ENCODE assay signal across 15 mouse cellular contexts in genomic region chr11:117373195-117373594, GRCm38 (mm10).
DNase-seq lines count a peak whose midpoint lies in the region; ATAC-seq and TF ChIP-seq lines count a peak whose summit lies in the region.
"Had no signal": no experiment of that assay in that cellular context is flagged by ENCODE, and none has a peak within 500 bp of the region (broad histone marks: within the 10 kb centered on the region; RNA-seq: fewer than 3 reads in every experiment).

No protein-coding gene starts in this region.

- no peak for DNase-seq in forebrain, embryonic 11.5 days (ENCODE audit: low spot score)
- DNase-seq in embryonic facial prominence, embryonic 10.5 days (ENCODE audit: low spot score) = no peak
- peak; percentile 53 for DNase-seq in midbrain, embryonic 14.5 days
- DNase-seq in frontal cortex, postnatal 25 days (ENCODE audit: low spot score in 2 of 2) = no peak
- DNase-seq in lung, postnatal 25 days (ENCODE audit: low spot score) = no peak
- DNase-seq: cerebellum, adult 11-12 months; embryo, embryonic 11 days; heart, adult 2 months; liver; lung, embryonic 14.5 days had no signal

- H3K9me3 ChIP-seq in forebrain, embryonic 11.5 days (ENCODE audit: control insufficient read depth, low read length) = no peaks in the 10 kb centered on the region
- no peaks in the 10 kb centered on the region for H3K9me3 ChIP-seq in forebrain, embryonic 16.5 days (ENCODE audit: control insufficient read depth, low read length)
- H3K9me3 ChIP-seq in intestine, embryonic 16.5 days (ENCODE audit: control insufficient read depth, low read length) = no peaks in the 10 kb centered on the region
- no peaks in the 10 kb centered on the region for H3K9me3 ChIP-seq in intestine, postnatal 0 days (ENCODE audit: control insufficient read depth)
- H3K9me3 ChIP-seq in embryonic facial prominence, embryonic 10.5 days = no peaks in the 10 kb centered on the region
- H3K9me3 ChIP-seq in midbrain, embryonic 14.5 days (ENCODE audit: control insufficient read depth, low read length) = no peaks in the 10 kb centered on the region
- H3K9me3 ChIP-seq: G1E; hindbrain, embryonic 15.5 days had no signal

- ATAC-seq in forebrain, embryonic 11.5 days (replicated peaks; ENCODE audit: low FRiP score) = no peak
- no peak for ATAC-seq in forebrain, embryonic 16.5 days
- ATAC-seq in intestine, embryonic 16.5 days = no peak
- ATAC-seq in intestine, postnatal 0 days = no peak
- ATAC-seq in midbrain, embryonic 14.5 days (ENCODE audit: low FRiP score, low TSS enrichment) = no peak

- H3K4me1 ChIP-seq in forebrain, embryonic 11.5 days (replicated peaks; ENCODE audit: control insufficient read depth, insufficient read depth, low read length) = peaks cover 2% of the 10 kb centered on the region; the same call in 1 of the 2 replicates
- H3K4me1 ChIP-seq in forebrain, embryonic 16.5 days (replicated peaks; ENCODE audit: control insufficient read depth, insufficient read depth, low read length) = no peaks in the 10 kb centered on the region; the same call in 1 of the 2 replicates
- 0 out of 2 replicates have a peak, but pooled peaks cover 11% of the 10 kb centered on the region for H3K4me1 ChIP-seq in intestine, embryonic 16.5 days (ENCODE audit: control insufficient read depth, insufficient read depth, low read length)
- no peaks in the 10 kb centered on the region for H3K4me1 ChIP-seq in intestine, postnatal 0 days (replicated peaks; ENCODE audit: control insufficient read depth, insufficient read depth, low read length)
- H3K4me1 ChIP-seq in embryonic facial prominence, embryonic 10.5 days = peaks cover 46% of the 10 kb centered on the region
- H3K4me1 ChIP-seq in midbrain, embryonic 14.5 days (ENCODE audit: control insufficient read depth, insufficient read depth, low read length) = 0 out of 2 replicates have a peak, but pooled peaks cover 3% of the 10 kb centered on the region

- no peaks in the 10 kb centered on the region for H3K36me3 ChIP-seq in forebrain, embryonic 11.5 days (ENCODE audit: control insufficient read depth, insufficient read depth, low read length)
- no peaks in the 10 kb centered on the region for H3K36me3 ChIP-seq in forebrain, embryonic 16.5 days (ENCODE audit: control insufficient read depth, insufficient read depth)
- H3K36me3 ChIP-seq in intestine, embryonic 16.5 days (ENCODE audit: control insufficient read depth, insufficient read depth, low read length) = no peaks in the 10 kb centered on the region
- no peaks in the 10 kb centered on the region for H3K36me3 ChIP-seq in intestine, postnatal 0 days (ENCODE audit: control insufficient read depth, insufficient read depth)
- H3K36me3 ChIP-seq in embryonic facial prominence, embryonic 10.5 days (replicated peaks) = no peaks in the 10 kb centered on the region
- H3K36me3 ChIP-seq in midbrain, embryonic 14.5 days (ENCODE audit: control insufficient read depth, insufficient read depth, low read length) = no peaks in the 10 kb centered on the region
- H3K36me3 ChIP-seq: G1E; hindbrain, embryonic 15.5 days had no signal

- H3K9ac ChIP-seq in forebrain, embryonic 11.5 days (ENCODE audit: low read length) = no peak overlapping the region
- no peak overlapping the region for H3K9ac ChIP-seq in forebrain, embryonic 16.5 days (replicated peaks; ENCODE audit: low read depth, low read length)
- 0 out of 2 replicates have a peak overlapping the region, but pooled peaks have one; percentile 40 for H3K9ac ChIP-seq in intestine, embryonic 16.5 days (ENCODE audit: low read depth, low read length)
- H3K9ac ChIP-seq in intestine, postnatal 0 days (ENCODE audit: low read depth, low read length) = no peak overlapping the region
- no peak overlapping the region for H3K9ac ChIP-seq in midbrain, embryonic 14.5 days (replicated peaks; ENCODE audit: low read length)
- H3K9ac ChIP-seq: hindbrain, embryonic 15.5 days; lung, embryonic 14.5 days had no signal

- H3K27me3 ChIP-seq in forebrain, embryonic 11.5 days (ENCODE audit: control insufficient read depth, insufficient read depth, low read length) = no peaks in the 10 kb centered on the region
- no peaks in the 10 kb centered on the region for H3K27me3 ChIP-seq in forebrain, embryonic 16.5 days (replicated peaks; ENCODE audit: control insufficient read depth, insufficient read depth, low read length)
- H3K27me3 ChIP-seq in intestine, embryonic 16.5 days (replicated peaks; ENCODE audit: control insufficient read depth, insufficient read depth, low read length) = no peaks in the 10 kb centered on the region
- H3K27me3 ChIP-seq in intestine, postnatal 0 days (replicated peaks; ENCODE audit: control insufficient read depth, insufficient read depth, low read length) = no peaks in the 10 kb centered on the region
- H3K27me3 ChIP-seq in embryonic facial prominence, embryonic 10.5 days (replicated peaks; ENCODE audit: low read depth, poor library complexity, severe bottlenecking) = peaks cover 30% of the 10 kb centered on the region
- no peaks in the 10 kb centered on the region for H3K27me3 ChIP-seq in midbrain, embryonic 14.5 days (ENCODE audit: control insufficient read depth, insufficient read depth, low read length)
- H3K27me3 ChIP-seq: hindbrain, embryonic 15.5 days had no signal

- H3K4me3 ChIP-seq in forebrain, embryonic 11.5 days (ENCODE audit: low read depth, low read length) = no peak overlapping the region
- H3K4me3 ChIP-seq in forebrain, embryonic 16.5 days (replicated peaks; ENCODE audit: low read length) = no peak overlapping the region
- no peak overlapping the region for H3K4me3 ChIP-seq in intestine, embryonic 16.5 days (ENCODE audit: low read length)
- no peak overlapping the region for H3K4me3 ChIP-seq in intestine, postnatal 0 days (ENCODE audit: low read depth, low read length)
- H3K4me3 ChIP-seq in embryonic facial prominence, embryonic 10.5 days = no peak overlapping the region
- H3K4me3 ChIP-seq in midbrain, embryonic 14.5 days (replicated peaks; ENCODE audit: low read depth, low read length) = no peak overlapping the region
- H3K4me3 ChIP-seq: heart, adult 2 months; hindbrain, embryonic 15.5 days had no signal

- WGBS in forebrain, embryonic 11.5 days = 79% methylated on average over 20 of the region's 20 CpGs
- 68% methylated on average over 20 of the region's 20 CpGs for whole genome bisulfite sequencing in forebrain, embryonic 16.5 days
- 61% methylated on average over 20 of the region's 20 CpGs for WGBS in intestine, embryonic 16.5 days
- 73% methylated on average over 20 of the region's 20 CpGs for WGBS in intestine, postnatal 0 days
- 81% methylated on average over 20 of the region's 20 CpGs for WGBS in embryonic facial prominence, embryonic 10.5 days
- 62% methylated on average over 20 of the region's 20 CpGs for WGBS in midbrain, embryonic 14.5 days

- H3K27ac ChIP-seq in forebrain, embryonic 11.5 days (ENCODE audit: low read depth, low read length) = 0 out of 2 replicates have a peak overlapping the region, but pooled peaks have one; percentile 12
- no peak overlapping the region for H3K27ac ChIP-seq in forebrain, embryonic 16.5 days (ENCODE audit: low read length)
- H3K27ac ChIP-seq in intestine, embryonic 16.5 days (ENCODE audit: low read length) = no peak overlapping the region
- H3K27ac ChIP-seq in intestine, postnatal 0 days (ENCODE audit: low read depth, low read length) = no peak overlapping the region
- H3K27ac ChIP-seq in embryonic facial prominence, embryonic 10.5 days (replicated peaks) = peak overlapping the region; percentile 31
- H3K27ac ChIP-seq in midbrain, embryonic 14.5 days (replicated peaks; ENCODE audit: low read depth, low read length) = 0 out of 2 replicates have a peak overlapping the region, but pooled peaks have one; percentile 5
- H3K27ac ChIP-seq: heart, adult 2 months; hindbrain, embryonic 15.5 days had no signal

- TF ChIP-seq CTCF in intestine, postnatal 0 days (IDR thresholded peaks at IDR 0.05; ENCODE audit: low read depth) = no peak

- no peak overlapping the region for H3K4me2 ChIP-seq in forebrain, embryonic 11.5 days (ENCODE audit: low read depth, low read length, severe bottlenecking)
- H3K4me2 ChIP-seq in forebrain, embryonic 16.5 days (ENCODE audit: low read length) = no peak overlapping the region
- no peak overlapping the region for H3K4me2 ChIP-seq in intestine, embryonic 16.5 days (ENCODE audit: low read depth, low read length)
- H3K4me2 ChIP-seq in intestine, postnatal 0 days (replicated peaks; ENCODE audit: low read depth) = no peak overlapping the region
- H3K4me2 ChIP-seq in midbrain, embryonic 14.5 days (ENCODE audit: low read length) = no peak overlapping the region
- H3K4me2 ChIP-seq: hindbrain, embryonic 15.5 days; lung, embryonic 14.5 days had no signal

Comparison
In these comparisons a context has a peak if more than half of its experiments do, and no peak if none do; other contexts are left out.
1. H3K27ac ChIP-seq: peak in forebrain, embryonic 11.5 days (single experiment), embryonic facial prominence, embryonic 10.5 days (single experiment) and midbrain, embryonic 14.5 days (single experiment); none in forebrain, embryonic 16.5 days (single experiment), intestine, embryonic 16.5 days (single experiment) and intestine, postnatal 0 days (single experiment).